Mouse (Mus musculus): Measurements from ENCODE around the gene Myocos.

GRCm38 (mm10) chr1:162665486-162666174 is 7.6 kb upstream of the Myocos start:
- TF ChIP-seq MYOG (IDR thresholded peaks at IDR 0.05; ENCODE audit: control insufficient read depth in 1 of 3, insufficient read depth in 1 of 3, insufficient read length in 2 of 3, low read depth in 2 of 3) (no peak), POLR2A (IDR thresholded peaks at IDR 0.05; ENCODE audit: insufficient read length, low read depth) (no peak)

Measured in myocyte (in vitro differentiated cells).